Mouse (Mus musculus): Measurements from ENCODE around the gene Rnh1.

DNA sequence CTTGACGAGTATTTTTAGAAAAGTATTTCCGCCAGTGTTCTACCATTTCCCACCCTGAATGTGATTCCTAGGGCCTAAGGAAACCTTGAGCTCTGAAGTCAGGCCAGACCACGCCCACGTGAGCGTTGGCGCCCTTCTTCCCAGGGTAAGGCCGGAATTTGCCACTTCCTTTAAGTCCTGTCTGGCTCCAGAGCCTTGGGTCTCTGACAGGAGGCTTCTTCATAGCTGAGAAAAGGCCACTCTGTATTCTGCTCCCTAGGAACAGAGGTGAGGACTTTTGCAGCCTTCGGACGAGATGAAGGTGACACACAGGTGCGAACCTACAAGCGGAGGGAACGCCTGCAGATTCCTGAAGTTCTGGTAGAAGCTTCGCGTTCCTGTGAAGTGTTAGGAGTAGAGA is 50.4 kb downstream of the Rnh1 start, which contains the start of gene Ptdss2:
- TF ChIP-seq CTCF (IDR thresholded peaks at IDR 0.05; ENCODE audit: low read depth) (no peak), EP300 (IDR thresholded peaks at IDR 0.05; ENCODE audit: low read depth) (no peak)
